Mouse (Mus musculus) ES-E14 (cell line): ENCODE results near the gene Rtn1. TPM values are rescaled to one million over a fixed set of nuclear protein-coding genes. Genes with fewer than 3 reads are reported as not detected.

Experiments used
- DNase-seq: peaks from one replicate; pipeline ENCODE4 v3.0.0-alpha.2; 2013; ENCODE audit warnings: low read depth, low spot score
- H3K27ac ChIP-seq: 2 replicates; pipeline ENCODE4 v1.5.1; 2012; ENCODE audit warnings: low read depth, mild to moderate bottlenecking, low read length, moderate library complexity, mixed read lengths; ENCODE audit not compliant: poor library complexity, insufficient read depth, severe bottlenecking
- H3K36me3 ChIP-seq: 2 replicates; pipeline ENCODE4 v1.6.1; 2012; ENCODE audit warnings: mild to moderate bottlenecking, low read length, moderate library complexity, mixed read lengths; ENCODE audit not compliant: control insufficient read depth, poor library complexity, insufficient read depth, severe bottlenecking
- H3K4me1 ChIP-seq, 2 experiments: fragments of 150-350 bp in 1 of 2; sonication (generic) in 1 of 2; 2 replicates each; pipeline ENCODE4 v1.6.1; 2012; ENCODE audit warnings: low read length in 2 of 2, mild to moderate bottlenecking in 1 of 2, mixed read lengths in 1 of 2; ENCODE audit not compliant: control insufficient read depth in 2 of 2, insufficient read depth in 2 of 2, poor library complexity in 1 of 2
- H3K4me3 ChIP-seq, 2 experiments: fragments of 150-350 bp in 1 of 2; sonication (generic) in 1 of 2; 2 replicates each; pipeline ENCODE4 v1.5.1; 2012; ENCODE audit warnings: low read length in 2 of 2, low read depth in 1 of 2, mild to moderate bottlenecking in 1 of 2, mixed read lengths in 1 of 2; ENCODE audit not compliant: insufficient read depth in 1 of 2, poor library complexity in 1 of 2, severe bottlenecking in 1 of 2
- H3K9ac ChIP-seq: 2 replicates; pipeline ENCODE4 v1.6.1; 2012; ENCODE audit warnings: low read depth, mild to moderate bottlenecking, low read length, mixed read lengths; ENCODE audit not compliant: poor library complexity, insufficient read depth, severe bottlenecking
- H3K9me3 ChIP-seq: fragments of 150-350 bp; sonication (generic); 2 replicates; pipeline ENCODE4 v1.6.1; 2012; ENCODE audit warnings: low read depth, mild to moderate bottlenecking, low read length; ENCODE audit not compliant: control insufficient read depth, insufficient read depth
- CHD2 ChIP-seq: IDR thresholded peaks from 2 replicates; pipeline ENCODE4 v1.6.1; 2014; ENCODE audit warnings: mild to moderate bottlenecking, low read depth, low read length, inconsistent platforms
- HCFC1 ChIP-seq: IDR thresholded peaks from 2 replicates; pipeline ENCODE4 v1.6.1; 2012; ENCODE audit warnings: low read length, inconsistent platforms, borderline replicate concordance; ENCODE audit not compliant: insufficient read depth
- MAFK ChIP-seq: IDR thresholded peaks from 2 replicates; pipeline ENCODE4 v1.6.1; 2014; ENCODE audit warnings: mild to moderate bottlenecking, low read depth, low read length, inconsistent platforms; ENCODE audit not compliant: insufficient read depth
- ZC3H11A ChIP-seq: IDR thresholded peaks from 2 replicates; pipeline ENCODE4 v1.6.1; 2012; ENCODE audit warnings: low read depth, mild to moderate bottlenecking, inconsistent platforms, low read length, borderline replicate concordance
- ZNF384 ChIP-seq: IDR thresholded peaks from 2 replicates; pipeline ENCODE4 v1.6.1; 2012; ENCODE audit warnings: low read depth, low read length, inconsistent platforms
- in situ Hi-C, 2 experiments: fragments of 600-800 bp; cut with MboI; formaldehyde crosslinking; loops; one replicate each; pipeline ENCODE4 v1.15.1; 2025; ENCODE audit warnings: low sequenced_read_pairs in 2 of 2, inconsistent platforms in 1 of 2; ENCODE audit not compliant: unreplicated experiment in 2 of 2
- total RNA-seq: library from RNA; depleted of rRNA; stranded (reverse); fragments of 300-350 nt; gene quantifications from 2 replicates; pipeline ENCODE4 v1.2.3, GENCODE M21; 2012

Rtn1 gene
- total RNA-seq, 1 experiment: 8.7 TPM

DNA sequence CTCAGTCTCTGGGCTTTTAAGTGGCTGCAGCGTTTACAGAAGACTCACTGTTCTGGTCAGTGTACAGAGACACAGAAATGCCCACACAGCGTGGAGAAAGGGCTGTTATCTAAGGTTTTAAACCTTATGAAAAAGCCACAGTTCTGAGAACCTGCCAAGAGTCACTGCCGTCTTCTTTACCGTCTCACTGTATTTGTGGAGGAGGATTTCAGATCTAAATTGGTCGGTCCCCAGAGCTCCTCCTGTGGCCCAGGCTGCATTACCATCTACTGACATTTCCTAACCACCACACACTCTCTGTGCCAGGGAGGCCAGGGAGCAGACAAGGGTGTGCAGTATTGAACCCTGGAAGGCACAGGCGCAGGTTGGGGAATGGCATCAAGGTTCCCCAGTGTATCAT, 151.9 kb downstream of the Rtn1 start:
- Histone ChIP-seq H3K36me3 (no peaks in the 10 kb centered on the region), H3K4me3 (no peak overlapping the region), H3K9me3 (no peaks in the 10 kb centered on the region), H3K4me1 (no peaks in the 10 kb centered on the region), H3K27ac (no peak overlapping the region), H3K9ac (no peak overlapping the region)
- no peak for TF ChIP-seq ZC3H11A
- no peak for TF ChIP-seq ZNF384
- in situ Hi-C loops: no loop called here
- DNase-seq: no peak

DNA sequence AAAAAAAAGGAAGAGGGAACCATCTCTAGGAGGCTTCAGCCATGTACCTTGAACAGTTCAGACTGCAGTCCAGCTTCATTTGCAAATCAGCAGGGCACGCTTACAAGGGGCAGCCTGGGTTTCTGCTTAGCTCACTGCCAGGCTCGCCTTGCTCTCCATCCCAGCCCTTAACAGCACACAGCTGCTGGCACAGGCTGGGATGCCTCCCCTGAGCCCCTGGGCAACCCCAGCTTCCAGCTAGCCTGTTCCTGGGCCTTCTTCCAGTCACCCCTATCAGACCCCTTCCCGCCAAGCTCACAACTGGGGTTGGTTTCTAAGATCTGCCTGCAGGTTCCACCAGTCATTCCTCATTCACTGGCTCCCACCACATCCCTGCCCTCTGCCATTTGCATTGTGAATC, 155.8 kb downstream of the Rtn1 start:
- in situ Hi-C loops: no loop called here
- Histone ChIP-seq H3K4me3 (no peak overlapping the region), H3K27ac (no peak overlapping the region), H3K36me3 (no peaks in the 10 kb centered on the region), H3K4me1 (no peaks in the 10 kb centered on the region), H3K9me3 (no peaks in the 10 kb centered on the region), H3K9ac (no peak overlapping the region)
- TF ChIP-seq HCFC1 (no peak), ZNF384 (no peak), ZC3H11A (no peak), MAFK (no peak), CHD2 (no peak)
- DNase-seq: no peak

DNA sequence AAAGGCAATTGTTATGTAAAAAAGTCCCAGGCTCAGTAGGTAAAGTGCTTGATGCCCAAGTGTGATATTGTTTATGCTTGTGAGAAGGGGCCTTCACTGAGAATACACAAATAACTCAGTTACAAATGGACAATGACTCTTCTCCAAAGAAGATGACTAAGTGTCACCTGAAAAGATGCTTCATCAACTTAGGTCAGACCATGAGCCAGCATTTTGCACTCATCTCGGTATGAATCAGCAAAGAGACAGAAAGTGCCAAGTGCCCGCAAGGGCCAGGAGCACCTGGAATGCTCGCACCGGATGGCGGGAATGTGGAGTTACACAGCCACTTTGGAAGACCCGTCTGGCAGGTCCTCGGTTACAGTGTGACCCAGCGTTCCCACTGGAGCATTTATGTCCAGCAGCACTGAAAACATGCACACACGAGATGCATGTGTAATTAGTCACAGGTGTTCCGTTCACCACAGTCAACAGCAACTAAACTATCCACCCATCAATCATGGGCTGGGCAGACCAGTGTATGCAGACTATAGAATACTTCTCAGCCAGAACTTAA, 156.9 kb downstream of the Rtn1 start:
- TF ChIP-seq CHD2: no peak
- TF ChIP-seq HCFC1: no peak
- no peak for TF ChIP-seq ZNF384
- TF ChIP-seq MAFK: peak; percentile 73
- Histone ChIP-seq H3K27ac (no peak overlapping the region), H3K4me1 (no peaks in the 10 kb centered on the region), H3K4me3 (no peak overlapping the region), H3K36me3 (no peaks in the 10 kb centered on the region), H3K9ac (no peak overlapping the region), H3K9me3 (no peaks in the 10 kb centered on the region)
- in situ Hi-C loops: no loop called here
- DNase-seq: no peak

GRCm38 (mm10) chr12:72244951-72245350, 163.9 kb downstream of the Rtn1 start:
- no peak overlapping the region for H3K9ac ChIP-seq
- no peaks in the 10 kb centered on the region for H3K36me3 ChIP-seq
- no peaks in the 10 kb centered on the region for H3K4me1 ChIP-seq
- in situ Hi-C loops: loop anchor here in 1 of 2 experiments (10.0 kb wide), 1 partner anchor 140 kb away; no protein-coding TSS in a partner anchor
- H3K27ac ChIP-seq: no peak overlapping the region
- DNase-seq: no peak
- H3K9me3 ChIP-seq: no peaks in the 10 kb centered on the region
- TF ChIP-seq ZC3H11A (peak; percentile 46; the same call in 1 of the 2 replicates), HCFC1 (no peak)
- H3K4me3 ChIP-seq: no peak overlapping the region

GRCm38 (mm10) chr12:72242807-72243206, 166.0 kb downstream of the Rtn1 start:
- Histone ChIP-seq H3K27ac (no peak overlapping the region), H3K4me3 (no peak overlapping the region), H3K4me1 (no peaks in the 10 kb centered on the region), H3K9ac (no peak overlapping the region), H3K36me3 (no peaks in the 10 kb centered on the region), H3K9me3 (no peaks in the 10 kb centered on the region)
- no peak for DNase-seq
- TF ChIP-seq ZC3H11A (no peak), CHD2 (no peak), HCFC1 (no peak), ZNF384 (no peak), MAFK (no peak)
- in situ Hi-C loops: loop anchor here in 1 of 2 experiments (10.0 kb wide), 1 partner anchor 138 kb away; no protein-coding TSS in a partner anchor
